Mouse (Mus musculus): Measurements from ENCODE around the gene Frat2. TPM values are rescaled to one million over a fixed set of nuclear protein-coding genes. Genes with fewer than 3 reads are reported as not detected.

Frat2 gene
- total and polyA plus RNA-seq, 3 experiments, result 55.6 to 110 TPM; not detected in 1

DNA sequence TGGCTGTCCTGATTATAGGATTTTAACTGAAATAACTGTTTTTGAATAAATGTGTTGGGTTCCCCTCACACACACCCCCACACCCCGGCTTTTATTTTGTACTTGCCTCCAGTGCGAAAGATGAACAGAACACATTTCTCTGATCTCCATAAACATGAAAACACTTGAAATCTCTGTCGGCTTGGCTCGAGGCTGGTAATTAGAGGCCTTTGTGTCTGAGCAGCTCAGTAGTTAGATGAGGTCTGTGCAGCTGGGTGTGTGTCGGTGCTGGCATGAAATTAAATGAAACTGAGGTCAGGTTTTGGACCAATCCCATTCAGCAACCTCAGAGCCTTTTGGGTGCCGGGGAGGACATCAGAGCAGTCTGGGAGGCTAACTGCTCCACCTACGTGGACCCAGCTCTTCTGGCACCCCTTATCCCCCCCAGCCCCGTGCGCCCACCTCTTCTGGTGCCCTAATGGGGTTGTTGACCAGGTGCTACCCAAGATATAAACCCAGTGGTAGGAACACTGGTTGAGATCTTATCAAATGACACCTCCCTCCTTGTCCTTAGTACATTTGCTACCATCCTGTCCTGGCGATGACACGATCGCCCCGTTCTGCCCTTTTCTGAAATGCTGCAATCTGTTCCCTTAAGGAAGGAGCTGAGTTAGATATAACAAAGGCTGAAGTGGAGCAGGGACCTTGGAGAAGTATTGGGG is 15.3 kb downstream of the Frat2 start:
- Histone ChIP-seq H3K36me3 (ENCODE audit: control insufficient read depth in 1 of 2, insufficient read depth in 2 of 2, low read length in 2 of 2) (peaks cover 0 to 39% of the 10 kb centered on the region in 2 experiments; a peak in 2 of 4 replicates), H3K27me3 (ENCODE audit: control insufficient read depth in 1 of 2, insufficient read depth in 2 of 2, low read length in 2 of 2) (no peaks in the 10 kb centered on the region), H3K4me3 (ENCODE audit: control insufficient read depth in 1 of 2, insufficient read depth in 1 of 2, low read depth in 2 of 2, low read length in 2 of 2) (peak overlapping the region; percentile 78 to 83; a peak in 3 of 4 replicates), H3K79me2 (ENCODE audit: control insufficient read depth, insufficient read depth, low read length, poor library complexity) (peaks cover 31% of the 10 kb centered on the region), H3K4me1 (ENCODE audit: control insufficient read depth in 1 of 2, insufficient read depth in 2 of 2, low read length in 2 of 2) (peaks cover 18 to 43% of the 10 kb centered on the region in 2 experiments), H3K9ac (ENCODE audit: control insufficient read depth, low read depth, low read length, poor library complexity, severe bottlenecking) (peak overlapping the region; percentile 95), H3K9me3 (replicated peaks; ENCODE audit: insufficient read depth, low read length) (no peaks in the 10 kb centered on the region), H3K27ac (ENCODE audit: control insufficient read depth, low read depth, low read length) (no peak overlapping the region)
- no peak for DNase-seq (ENCODE audit: low read depth, low spot score)
- TF ChIP-seq RAD21 (IDR thresholded peaks at IDR 0.05; ENCODE audit: low read depth, low read length) (no peak), KAT2A (conservative IDR thresholded peaks at IDR 0.05; ENCODE audit: low read depth, low read length) (no peak), ETS1 (IDR thresholded peaks at IDR 0.05; ENCODE audit: low read depth, low read length) (0 out of 2 replicates have a peak, but pooled peaks have one; percentile 23), RCOR1 (IDR thresholded peaks at IDR 0.05; ENCODE audit: low read depth, low read length) (no peak), MAZ (IDR thresholded peaks at IDR 0.05; ENCODE audit: low read depth, low read length) (no peak), TAL1 (IDR thresholded peaks at IDR 0.05; ENCODE audit: low read length) (peak; percentile 28), NELFE (IDR thresholded peaks at IDR 0.05; ENCODE audit: low read depth, low read length) (no peak), USF2 (IDR thresholded peaks at IDR 0.05; ENCODE audit: borderline replicate concordance in 1 of 2, insufficient read depth in 1 of 2, low read depth in 1 of 2, low read length in 2 of 2) (no peak), MYC (IDR thresholded peaks at IDR 0.05; ENCODE audit: low read depth, low read length) (no peak), EP300 (IDR thresholded peaks at IDR 0.05; ENCODE audit: low read depth in 1 of 2, low read length in 2 of 2) (no peak), UBTF (IDR thresholded peaks at IDR 0.05; ENCODE audit: borderline replicate concordance, insufficient read depth, low read depth, low read length) (no peak), CHD1 (IDR thresholded peaks at IDR 0.05; ENCODE audit: low read depth, low read length) (no peak), USF1 (IDR thresholded peaks at IDR 0.05; ENCODE audit: low read depth, low read length) (no peak), TCF12 (IDR thresholded peaks at IDR 0.05; ENCODE audit: low read depth, low read length) (no peak), ELF1 (IDR thresholded peaks at IDR 0.05; ENCODE audit: low read depth, low read length) (no peak), MAX (IDR thresholded peaks at IDR 0.05; ENCODE audit: low read length) (no peak), JUND (IDR thresholded peaks at IDR 0.05; ENCODE audit: low read depth, low read length) (no peak), MAFK (IDR thresholded peaks at IDR 0.05; ENCODE audit: borderline replicate concordance, low read depth, low read length) (no peak), HCFC1 (IDR thresholded peaks at IDR 0.05; ENCODE audit: low read depth, low read length) (no peak), POLR2A (IDR thresholded peaks at IDR 0.05; ENCODE audit: control insufficient read depth in 1 of 2, insufficient read depth in 1 of 2, low read depth in 1 of 2, low read length in 2 of 2, poor library complexity in 1 of 2) (no peak; a peak in 1 of 4 replicates), GATA1 (IDR thresholded peaks at IDR 0.05; ENCODE audit: low read depth, low read length) (peak; percentile 33; the same call in 1 of the 2 replicates), ZMIZ1 (IDR thresholded peaks at IDR 0.05; ENCODE audit: low read depth, low read length) (no peak), ZKSCAN1 (IDR thresholded peaks at IDR 0.05; ENCODE audit: low read depth, low read length) (no peak), SIN3A (IDR thresholded peaks at IDR 0.05; ENCODE audit: low read length) (no peak; the same call in 1 of the 2 replicates), POLR2AphosphoS2 (IDR thresholded peaks at IDR 0.05; ENCODE audit: low read length) (no peak; the same call in 1 of the 2 replicates), MXI1 (IDR thresholded peaks at IDR 0.05; ENCODE audit: low read depth, low read length) (no peak), GABPA (IDR thresholded peaks at IDR 0.05; ENCODE audit: low read depth, low read length) (no peak)

Data from MEL (cell line).